Mouse (Mus musculus) heart, postnatal 0 days (tissue): ENCODE measurements around the gene Hoxa6.

Experiments used
- CTCF ChIP-seq: IDR thresholded peaks from 2 replicates; pipeline ENCODE4 v1.5.1; 2016; ENCODE audit warnings: antibody characterized with exemption, control low read depth, low read depth
- EP300 ChIP-seq: IDR thresholded peaks from 2 replicates; pipeline ENCODE4 v1.6.1; 2016; ENCODE audit warnings: antibody characterized with exemption, low read depth

DNA sequence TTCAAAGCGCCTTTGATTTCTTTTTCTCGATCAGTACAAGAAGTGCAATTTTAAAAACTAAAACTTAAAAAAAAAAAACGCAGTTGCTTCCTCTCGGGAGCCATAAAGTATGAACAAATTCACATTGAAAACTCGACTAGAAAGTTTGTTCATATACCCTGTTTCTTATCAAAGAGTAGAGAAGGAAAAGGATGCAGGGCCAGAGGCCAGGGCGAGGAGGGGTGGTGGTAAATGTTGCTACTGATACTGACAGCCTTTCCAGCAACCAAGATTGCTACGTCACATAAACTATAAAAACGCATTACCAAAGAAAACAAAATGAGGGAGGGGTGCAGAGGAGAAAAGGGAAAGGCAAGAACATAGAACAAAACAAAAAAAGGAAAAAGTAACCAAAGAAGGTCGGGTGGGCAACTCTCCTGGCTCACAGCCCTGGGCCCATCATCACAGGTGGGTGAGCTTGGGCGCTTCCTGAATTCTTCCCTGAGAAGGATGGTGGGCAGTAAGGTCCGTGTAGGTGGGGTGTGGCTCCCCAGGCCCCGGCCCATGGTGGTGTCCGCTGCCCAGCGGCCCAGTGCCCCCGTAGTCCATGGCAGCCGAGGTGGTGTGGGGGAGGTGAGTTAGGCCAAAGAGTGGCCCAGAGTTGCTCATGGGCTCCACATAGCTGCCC, 38.9 kb downstream of the Hoxa6 start:
- TF ChIP-seq EP300 (no peak), CTCF (no peak)
